Mouse (Mus musculus): ENCODE results near the gene Apbb1. TPM values are rescaled to one million over a fixed set of nuclear protein-coding genes. Genes with fewer than 3 reads are reported as not detected.

Apbb1 gene
- polyA plus RNA-seq (2012; rRNA removed) = 37.5 and 52.7 TPM in 2 replicates

DNA sequence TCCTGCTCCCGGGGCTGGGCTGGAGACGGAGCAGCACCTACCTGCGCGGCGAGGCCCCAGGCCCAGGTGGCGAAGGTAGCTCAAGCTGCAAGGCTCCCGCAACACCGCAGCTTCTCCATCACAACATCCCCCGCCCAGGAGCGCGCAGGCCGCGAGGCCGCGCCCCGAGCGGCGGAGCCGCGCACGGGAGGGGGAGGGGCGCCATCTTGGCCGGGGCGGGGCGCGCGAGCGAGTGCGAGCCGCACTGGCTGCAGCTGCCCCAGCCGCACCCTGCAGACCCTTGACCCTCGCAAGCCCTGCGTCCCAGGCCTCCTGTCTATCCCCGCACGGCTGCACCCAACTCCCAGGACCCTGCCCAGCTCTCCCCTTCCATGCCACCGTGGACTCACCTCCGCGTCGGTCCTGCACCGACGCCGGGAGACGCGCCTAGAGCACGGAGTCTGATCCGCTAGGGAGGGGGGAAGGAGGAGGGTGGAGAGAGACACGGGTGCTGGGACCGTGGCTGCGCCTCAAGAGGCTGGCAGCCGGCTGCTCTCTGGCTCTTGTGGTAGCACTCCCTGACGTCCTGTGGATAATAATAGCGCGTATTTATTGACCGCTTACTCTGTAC is at the start of gene Apbb1:
Gene Apbb1, minus strand, starts transcription at position 560 of the 610 bp plus-strand sequence.

GRCm38 (mm10) chr7:105554212-105554942 is 27.1 kb downstream of the Apbb1 start, which contains the start of gene Smpd1:
Gene Smpd1, plus strand, starts transcription at chr7:105554360.

Other genes with a start within 250 kb of the Apbb1 start
- not detected in 2 replicates for gene Olfr690, start 247.5 kb downstream of the Apbb1 start, polyA plus RNA-seq (2012; rRNA removed)
- gene Olfr691, start 239.4 kb downstream of the Apbb1 start, polyA plus RNA-seq (2012; rRNA removed) = not detected in 2 replicates
- not detected in 2 replicates for gene Olfr692, start 213.4 kb downstream of the Apbb1 start, polyA plus RNA-seq (2012; rRNA removed)
- 0.13 TPM in 1 of 2 replicates, not detected in the other for gene Gm5901, start 206.6 kb downstream of the Apbb1 start, polyA plus RNA-seq (2012; rRNA removed)
- gene Fam160a2, start 181.6 kb downstream of the Apbb1 start, polyA plus RNA-seq (2012; rRNA removed) = 85.6 and 111 TPM in 2 replicates
- gene Cnga4, start 177.1 kb downstream of the Apbb1 start, polyA plus RNA-seq (2012; rRNA removed) = 0.21 and 0.43 TPM in 2 replicates
- 0.14 TPM in 2 replicates for gene Cckbr, start 155.9 kb downstream of the Apbb1 start, polyA plus RNA-seq (2012; rRNA removed)
- gene Cavin3, start 99.4 kb downstream of the Apbb1 start, polyA plus RNA-seq (2012; rRNA removed) = 125 and 141 TPM in 2 replicates
- 39.8 and 40.7 TPM in 2 replicates for gene Smpd1, start 27.3 kb downstream of the Apbb1 start, polyA plus RNA-seq (2012; rRNA removed)
- 0.28 TPM in 2 replicates for gene Hpx, start 18.5 kb upstream of the Apbb1 start, polyA plus RNA-seq (2012; rRNA removed)
- gene Trim3, start 51.9 kb upstream of the Apbb1 start, polyA plus RNA-seq (2012; rRNA removed) = 51.4 and 51.6 TPM in 2 replicates
- 110 and 132 TPM in 2 replicates for gene Timm10b, start 58.4 kb upstream of the Apbb1 start, polyA plus RNA-seq (2012; rRNA removed)
- gene Arfip2, start 58.8 kb upstream of the Apbb1 start, polyA plus RNA-seq (2012; rRNA removed) = 91.2 and 95.5 TPM in 2 replicates
- 277 and 469 TPM in 2 replicates for gene Gm45799, start 58.9 kb upstream of the Apbb1 start, polyA plus RNA-seq (2012; rRNA removed)
- gene Dnhd1, start 69.2 kb upstream of the Apbb1 start, polyA plus RNA-seq (2012; rRNA removed) = 0.83 and 0.94 TPM in 2 replicates
- 93.8 and 95.7 TPM in 2 replicates for gene Ilk, start 154.9 kb upstream of the Apbb1 start, polyA plus RNA-seq (2012; rRNA removed)
- gene Rrp8, start 155.7 kb upstream of the Apbb1 start, polyA plus RNA-seq (2012; rRNA removed) = 4.6 and 5.1 TPM in 2 replicates
- gene Taf10, start 162.7 kb upstream of the Apbb1 start, polyA plus RNA-seq (2012; rRNA removed) = 543 and 600 TPM in 2 replicates
- gene Tpp1, start 170.6 kb upstream of the Apbb1 start, polyA plus RNA-seq (2012; rRNA removed) = 95.9 and 96.3 TPM in 2 replicates
- gene Dchs1, start 206.0 kb upstream of the Apbb1 start, polyA plus RNA-seq (2012; rRNA removed) = 8.9 and 9.0 TPM in 2 replicates
- gene Mrpl17, start 229.4 kb upstream of the Apbb1 start, polyA plus RNA-seq (2012; rRNA removed) = 198 and 232 TPM in 2 replicates

Data from colon, adult 2 months (tissue).